Mouse (Mus musculus): Measurements from ENCODE around the gene Antxrl.
A peak's percentile ranks its signal among the peaks of the same experiment; 100 is the strongest.

Gene Antxrl

GRCm38 (mm10) chr14:34103855-34104254 lies 51.3 kb downstream of the Antxrl start:
- no peak for DNase-seq (ENCODE audit: extremely low spot score, low spot score)

DNA sequence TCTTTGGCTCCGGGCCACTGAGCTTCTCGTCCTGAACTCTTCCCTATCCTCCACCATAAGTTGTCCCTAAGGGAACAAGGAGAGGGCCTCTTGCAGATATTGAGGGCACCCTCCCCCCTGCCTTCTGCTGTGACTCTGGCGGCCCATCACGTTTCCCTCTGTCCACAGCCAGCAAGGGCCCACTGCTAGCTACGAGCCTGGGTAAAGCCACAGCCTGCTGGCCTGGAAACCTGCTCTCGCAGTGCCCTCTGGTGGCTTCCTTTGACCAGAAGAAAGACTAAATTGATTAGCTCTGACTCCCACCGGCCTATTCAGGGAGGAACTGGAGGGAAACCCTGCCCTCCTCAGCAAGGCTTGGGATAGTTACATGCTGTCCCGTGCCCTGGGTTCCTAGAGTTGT lies 52.4 kb downstream of the Antxrl start:
- peak; percentile 58 for DNase-seq (ENCODE audit: extremely low spot score, low spot score)

GRCm38 (mm10) chr14:34106389-34107062 lies 54.0 kb downstream of the Antxrl start:
- peak; percentile 28 for DNase-seq (ENCODE audit: extremely low spot score, low spot score)

DNA sequence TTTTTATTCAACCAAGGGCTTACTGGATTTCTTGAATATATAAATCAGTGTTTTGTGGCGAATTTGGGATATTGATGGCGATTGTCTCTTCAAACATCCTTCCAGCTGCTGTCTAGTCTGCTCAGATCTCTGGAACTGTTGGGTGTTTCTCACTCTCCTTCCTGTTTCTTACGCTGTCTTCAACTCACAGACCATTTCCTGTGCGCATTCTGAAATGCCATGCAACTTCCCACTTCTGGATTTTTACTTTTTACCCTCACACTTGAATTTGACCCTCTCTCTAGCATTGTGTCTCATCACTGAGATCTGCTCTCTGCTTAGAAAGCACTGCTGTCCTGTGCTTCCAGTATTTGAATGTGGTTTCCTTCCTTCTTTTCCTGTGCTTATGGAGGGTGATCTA lies 55.1 kb downstream of the Antxrl start:
- DNase-seq (ENCODE audit: extremely low spot score, low spot score), result no peak

DNA sequence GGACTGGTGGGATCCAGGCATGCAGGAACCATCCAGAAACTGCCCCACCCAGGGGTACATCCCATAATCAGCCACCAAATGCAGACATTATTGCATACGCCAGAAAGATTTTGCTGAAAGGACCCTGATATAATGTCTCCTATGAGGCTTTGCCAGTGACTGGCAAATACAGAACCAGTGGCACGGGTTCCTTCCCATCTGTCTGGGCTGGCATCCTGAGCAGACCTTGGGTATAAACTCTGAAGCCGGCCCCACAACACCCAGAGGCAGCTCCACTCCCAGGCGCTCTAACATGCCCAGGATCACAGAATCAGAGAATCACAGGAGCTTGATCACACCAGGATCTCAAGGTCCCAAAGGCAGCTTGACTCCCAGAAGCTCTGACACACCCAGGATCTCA lies 61.8 kb downstream of the Antxrl start:
- no peak for DNase-seq (ENCODE audit: extremely low spot score, low spot score)

DNA sequence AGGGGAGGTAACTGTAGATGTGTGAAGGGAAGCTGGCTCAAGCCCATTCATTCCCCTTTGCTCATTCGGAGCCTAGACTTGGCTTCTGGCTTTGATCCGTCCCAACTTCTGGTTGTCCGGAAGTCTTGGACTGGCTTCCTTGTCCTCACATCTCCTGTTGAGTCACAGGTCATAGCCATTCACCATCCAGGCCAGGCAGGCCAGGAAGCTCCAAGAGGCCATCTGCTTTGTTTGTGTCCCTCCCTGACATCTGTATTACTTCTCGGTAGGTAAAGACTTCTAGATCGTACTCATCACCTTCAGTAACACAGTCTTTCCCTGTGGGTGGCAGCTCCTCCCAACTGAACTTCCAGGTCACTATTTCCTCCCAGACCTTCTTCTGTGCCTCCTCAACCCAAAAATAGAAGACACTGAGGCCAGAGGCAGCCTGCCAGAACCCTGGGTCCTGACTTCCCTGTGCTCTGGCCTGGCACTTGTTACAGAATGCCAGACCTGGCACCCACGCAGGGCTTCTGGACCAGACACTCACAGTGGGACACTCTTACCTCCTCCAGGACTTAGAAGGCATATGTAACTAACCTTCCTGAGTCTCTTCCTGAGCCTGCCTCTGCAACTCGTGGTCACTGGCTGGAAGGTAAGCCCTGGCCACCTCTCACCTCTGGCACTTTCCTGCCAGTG lies 66.7 kb downstream of the Antxrl start:
- DNase-seq (ENCODE audit: extremely low spot score, low spot score), result no peak

DNA sequence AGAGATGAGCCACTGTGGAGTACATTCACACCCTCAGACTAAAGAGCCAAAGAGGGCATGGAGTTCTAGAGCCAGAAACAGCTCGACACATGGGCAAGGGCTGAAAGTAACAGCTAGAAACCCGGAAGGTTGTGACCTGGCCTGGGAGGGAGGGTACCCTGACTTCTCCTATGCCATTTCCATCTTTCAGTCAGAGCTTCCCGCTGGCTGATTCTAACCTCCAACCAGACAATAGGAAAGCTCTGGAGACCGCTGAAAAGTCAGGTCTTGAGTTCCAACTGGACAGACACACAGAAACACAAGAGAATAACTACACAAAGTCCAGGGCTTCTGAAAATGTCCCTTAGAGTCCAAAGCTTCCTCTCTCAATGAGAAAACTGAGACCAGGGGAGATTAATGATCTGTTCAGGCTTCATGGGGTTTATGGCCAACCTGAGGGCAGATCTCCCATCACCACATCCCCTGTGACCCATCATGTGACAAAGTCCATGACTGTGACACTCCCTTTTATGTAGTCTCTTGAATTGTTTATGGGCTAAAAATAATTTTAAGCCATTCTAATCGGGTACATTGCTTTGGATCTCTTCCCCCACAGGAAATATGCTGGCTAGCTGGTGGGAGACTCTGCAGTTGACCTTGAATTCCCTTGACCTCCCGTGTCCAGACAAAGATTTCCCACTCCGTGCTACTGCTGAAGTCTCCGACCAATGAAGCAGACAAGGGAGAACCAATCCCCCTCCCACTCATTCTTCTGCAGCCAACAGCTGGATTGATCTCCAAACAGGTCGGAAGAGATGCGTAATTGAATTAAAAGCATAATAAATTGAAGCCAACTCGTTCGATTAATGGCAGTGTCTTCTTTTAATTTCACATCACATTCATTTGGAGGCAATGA lies 67.8 kb downstream of the Antxrl start:
- DNase-seq (ENCODE audit: extremely low spot score, low spot score), result no peak

DNA sequence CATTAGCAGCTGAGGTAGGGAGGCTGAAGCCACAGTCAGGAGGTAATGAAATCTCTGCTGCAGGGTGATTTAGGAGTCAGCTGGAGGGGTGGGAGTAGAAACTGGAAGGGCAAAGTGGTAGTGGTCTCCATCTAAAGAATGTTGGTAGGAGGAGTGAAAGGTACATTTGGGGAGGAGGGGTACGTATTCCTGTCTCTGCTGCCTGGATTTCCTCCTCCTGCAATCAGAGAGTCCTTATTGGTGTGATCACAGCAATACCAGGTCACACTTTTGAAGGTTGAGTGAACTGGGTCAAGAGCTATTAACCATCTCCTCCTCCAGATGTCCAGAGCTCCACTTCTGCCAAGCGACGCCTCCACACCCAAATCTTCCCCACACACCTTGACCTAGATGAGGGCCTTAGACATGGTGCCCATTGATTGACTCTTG lies 68.4 kb downstream of the Antxrl start:
- no peak for DNase-seq (ENCODE audit: extremely low spot score, low spot score)

- DNase-seq (ENCODE audit: extremely low spot score, low spot score), result no peak
These were observed 69.2 kb downstream of the Antxrl start for GRCm38 (mm10) chr14:34121691-34122090.
